Comparison of ENCODE assay signal across 8 mouse cellular contexts in genomic region chr4:141239388-141240125, GRCm38 (mm10). TPM values are rescaled to one million over a fixed set of nuclear protein-coding genes. Genes with fewer than 3 reads are reported as not detected.
A peak's percentile ranks its signal among the peaks of the same experiment; 100 is the strongest.
DNase-seq lines count a peak whose midpoint lies in the region; ATAC-seq and TF ChIP-seq lines count a peak whose summit lies in the region.

Gene Arhgef19 (plus strand): TSS chr4:141239499.

- no peaks in the 10 kb centered on the region for H3K36me3 ChIP-seq in embryonic facial prominence, embryonic 11.5 days (replicated peaks; ENCODE audit: control insufficient read depth, insufficient read depth, low read depth, low read length)
- H3K36me3 ChIP-seq in limb, embryonic 15.5 days = no peaks in the 10 kb centered on the region
- H3K36me3 ChIP-seq in midbrain, postnatal 0 days (ENCODE audit: insufficient read depth, low read length) = no peaks in the 10 kb centered on the region
- no peaks in the 10 kb centered on the region for H3K36me3 ChIP-seq in stomach, embryonic 16.5 days (ENCODE audit: control insufficient read depth, insufficient read depth, low read length)

- peak within 1 kb of the TSS; percentile 36 for H3K4me3 ChIP-seq in embryonic facial prominence, embryonic 11.5 days (ENCODE audit: low read depth, low read length)
- H3K4me3 ChIP-seq in limb, embryonic 15.5 days = peak within 1 kb of the TSS; percentile 43
- H3K4me3 ChIP-seq in midbrain, postnatal 0 days (ENCODE audit: low read depth, low read length) = peak within 1 kb of the TSS; percentile 26
- peak within 1 kb of the TSS; percentile 54 for H3K4me3 ChIP-seq in stomach, embryonic 16.5 days (replicated peaks; ENCODE audit: low read length)

- WGBS in embryonic facial prominence, embryonic 11.5 days = 2% methylated on average over 31 of the region's 31 CpGs
- 3% methylated on average over 31 of the region's 31 CpGs for WGBS in limb, embryonic 15.5 days
- WGBS in midbrain, postnatal 0 days = 2% methylated on average over 31 of the region's 31 CpGs
- WGBS in stomach, embryonic 16.5 days = under 1% methylated on average over 31 of the region's 31 CpGs

- H3K9me3 ChIP-seq in embryonic facial prominence, embryonic 11.5 days (replicated peaks; ENCODE audit: control insufficient read depth, low read length) = no peaks in the 10 kb centered on the region
- no peaks in the 10 kb centered on the region for H3K9me3 ChIP-seq in limb, embryonic 15.5 days
- H3K9me3 ChIP-seq in midbrain, postnatal 0 days (ENCODE audit: low read length) = no peaks in the 10 kb centered on the region
- no peaks in the 10 kb centered on the region for H3K9me3 ChIP-seq in stomach, embryonic 16.5 days (replicated peaks; ENCODE audit: control insufficient read depth, low read length)

- peaks cover 10% of the 10 kb centered on the region for H3K4me1 ChIP-seq in embryonic facial prominence, embryonic 11.5 days (ENCODE audit: control insufficient read depth, insufficient read depth, low read length)
- peaks cover 60% of the 10 kb centered on the region for H3K4me1 ChIP-seq in limb, embryonic 15.5 days
- H3K4me1 ChIP-seq in midbrain, postnatal 0 days (ENCODE audit: insufficient read depth, low read length) = peaks cover 4% of the 10 kb centered on the region; the same call in 1 of the 2 replicates
- H3K4me1 ChIP-seq in stomach, embryonic 16.5 days (ENCODE audit: control insufficient read depth, insufficient read depth, low read length) = peaks cover 41% of the 10 kb centered on the region

- peak; percentile 56 for DNase-seq in 3T3-L1 (ENCODE audit: low read depth, low spot score)
- DNase-seq in adrenal gland, adult 2 months = peak; percentile 98
- DNase-seq in embryonic facial prominence, embryonic 11.5 days (ENCODE audit: low spot score) = peak; percentile 90
- DNase-seq in heart, adult 18-20 months = peak; percentile 93 to 95
- peak; percentile 91 for DNase-seq in kidney, adult 11 months
- peak; percentile 60 for DNase-seq in midbrain, postnatal 0 days (ENCODE audit: low spot score)

- H3K9ac ChIP-seq in embryonic facial prominence, embryonic 11.5 days (replicated peaks; ENCODE audit: low read length) = peak within 1 kb of the TSS; percentile 52
- H3K9ac ChIP-seq in limb, embryonic 15.5 days = peak within 1 kb of the TSS; percentile 32
- no peak within 1 kb of the TSS for H3K9ac ChIP-seq in midbrain, postnatal 0 days (replicated peaks; ENCODE audit: low read length, poor library complexity, severe bottlenecking)
- peak within 1 kb of the TSS; percentile 68 for H3K9ac ChIP-seq in stomach, embryonic 16.5 days (ENCODE audit: low read length)

- no peak for TF ChIP-seq CTCF in midbrain, postnatal 0 days (IDR thresholded peaks at IDR 0.05)

- H3K27ac ChIP-seq in embryonic facial prominence, embryonic 11.5 days (replicated peaks; ENCODE audit: low read depth, low read length) = no peak within 1 kb of the TSS
- peak within 1 kb of the TSS; percentile 64; the same call in 1 of the 2 replicates for H3K27ac ChIP-seq in limb, embryonic 15.5 days
- H3K27ac ChIP-seq in midbrain, postnatal 0 days (ENCODE audit: low read depth, low read length) = no peak within 1 kb of the TSS
- peak within 1 kb of the TSS; percentile 80 for H3K27ac ChIP-seq in stomach, embryonic 16.5 days (ENCODE audit: low read length)

- peak within 1 kb of the TSS; percentile 58 for H3K4me2 ChIP-seq in embryonic facial prominence, embryonic 11.5 days (ENCODE audit: low read depth, low read length)
- peak within 1 kb of the TSS; percentile 75 for H3K4me2 ChIP-seq in limb, embryonic 15.5 days
- peak within 1 kb of the TSS; percentile 44 for H3K4me2 ChIP-seq in midbrain, postnatal 0 days (ENCODE audit: low read depth, low read length, poor library complexity, severe bottlenecking)
- H3K4me2 ChIP-seq in stomach, embryonic 16.5 days (ENCODE audit: low read depth, low read length) = peak within 1 kb of the TSS; percentile 85

- peaks cover 47% of the 10 kb centered on the region for H3K27me3 ChIP-seq in embryonic facial prominence, embryonic 11.5 days (ENCODE audit: control insufficient read depth, insufficient read depth, low read length)
- peaks cover 61% of the 10 kb centered on the region for H3K27me3 ChIP-seq in limb, embryonic 15.5 days
- H3K27me3 ChIP-seq in midbrain, postnatal 0 days (ENCODE audit: insufficient read depth, low read length) = peaks cover 36% of the 10 kb centered on the region; the same call in 1 of the 2 replicates
- no peaks in the 10 kb centered on the region for H3K27me3 ChIP-seq in stomach, embryonic 16.5 days (ENCODE audit: control insufficient read depth, insufficient read depth, low read length)

- peak; percentile 90 for ATAC-seq in embryonic facial prominence, embryonic 11.5 days (replicated peaks; ENCODE audit: insufficient number of reproducible peaks, low FRiP score, low TSS enrichment, low read depth)
- ATAC-seq in limb, embryonic 15.5 days (ENCODE audit: insufficient number of reproducible peaks, low FRiP score, low TSS enrichment, low read depth) = peak; percentile 90
- peak; percentile 59; the same call in 1 of the 2 replicates for ATAC-seq in midbrain, postnatal 0 days (ENCODE audit: low FRiP score)
- ATAC-seq in stomach, embryonic 16.5 days (ENCODE audit: insufficient read depth, low FRiP score) = peak; percentile 91

RNA-seq across cellular contexts. Expression of gene Arhgef19, which starts in this region (rescaled TPM):
- 10 to 100 TPM; 50.9 to 65.1 TPM for total RNA-seq in adrenal gland, adult 2 months (2021)
- 58.3 and 75.8 TPM in 2 replicates for polyA plus RNA-seq in adrenal gland, adult 2 months (2012; rRNA removed)
- 5.8 and 6.1 TPM in 2 replicates for polyA plus RNA-seq in embryonic facial prominence, embryonic 11.5 days (2014; fragmentation: Nextera tagmentation; extraction: Ambion mirVana)
- total RNA-seq in heart, adult 18-20 months (2021) = 10 to 100 TPM; 28.3 to 31.3 TPM
- 16.3 and 19.7 TPM in 2 replicates for polyA plus RNA-seq in limb, embryonic 15.5 days (2015; fragmentation: Nextera tagmentation; extraction: Ambion mirVana)
- 0.76 and 1.3 TPM in 2 replicates for total RNA-seq in midbrain, postnatal 0 days (2014; rRNA removed)
- polyA plus RNA-seq in midbrain, postnatal 0 days (2015; fragmentation: Nextera tagmentation; extraction: Ambion mirVana) = 1.1 and 1.3 TPM in 2 replicates
- 16.1 and 18.9 TPM in 2 replicates for polyA plus RNA-seq in stomach, embryonic 16.5 days (2015; fragmentation: Nextera tagmentation; extraction: Ambion mirVana)

Comparison
In these comparisons a context has a peak if more than half of its experiments do, and no peak if none do; other contexts are left out.
1. RNA of gene Arhgef19 (total RNA-seq): 50.9 to 65.1 TPM in adrenal gland, adult 2 months and 28.3 to 31.3 TPM in heart, adult 18-20 months; 0.76 to 1.3 TPM in midbrain, postnatal 0 days; every median in the first group is over 10 times any median in the second.
2. H3K27ac ChIP-seq: peak in limb, embryonic 15.5 days (single experiment) and stomach, embryonic 16.5 days (single experiment); none in embryonic facial prominence, embryonic 11.5 days (single experiment) and midbrain, postnatal 0 days (single experiment).
3. Peak in every context shown above with its lines, with median percentiles within 50 percentile points of each other: DNase-seq, ATAC-seq, H3K4me2 ChIP-seq and H3K4me3 ChIP-seq.